Mouse (Mus musculus): ENCODE data around the gene Gcnt2.
"Not testable (repeated sequence)": the region's sequence is repeated elsewhere in the genome, so short reads cannot be mapped to it uniquely, and the experiment has no call there.

Gene Gcnt2

GRCm38 (mm10) chr13:40868844-40869587 is 9.5 kb downstream of the Gcnt2 start:
- DNase-seq (ENCODE audit: low read depth, low spot score), result no peak

DNA sequence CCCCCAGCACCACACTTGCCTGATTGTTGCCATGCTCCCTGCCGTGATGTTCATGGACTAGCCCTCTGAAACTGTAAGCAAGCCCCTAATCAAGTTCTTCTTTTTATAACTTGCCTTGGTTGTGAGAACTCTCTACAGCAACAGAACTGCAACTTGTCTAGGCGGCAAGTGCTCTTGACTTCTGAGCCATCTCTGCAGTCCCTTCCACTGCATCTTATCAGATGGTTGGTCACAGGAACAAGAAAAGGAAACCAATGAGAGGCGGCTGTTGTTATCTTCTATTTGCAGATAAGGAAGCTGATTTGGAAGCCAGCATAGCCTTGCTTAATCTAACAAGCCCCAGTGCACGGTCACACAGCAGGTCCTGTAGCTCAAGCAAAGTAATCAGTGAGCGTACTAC is 14.5 kb downstream of the Gcnt2 start:
- no peak for DNase-seq (ENCODE audit: low read depth, low spot score)

DNA sequence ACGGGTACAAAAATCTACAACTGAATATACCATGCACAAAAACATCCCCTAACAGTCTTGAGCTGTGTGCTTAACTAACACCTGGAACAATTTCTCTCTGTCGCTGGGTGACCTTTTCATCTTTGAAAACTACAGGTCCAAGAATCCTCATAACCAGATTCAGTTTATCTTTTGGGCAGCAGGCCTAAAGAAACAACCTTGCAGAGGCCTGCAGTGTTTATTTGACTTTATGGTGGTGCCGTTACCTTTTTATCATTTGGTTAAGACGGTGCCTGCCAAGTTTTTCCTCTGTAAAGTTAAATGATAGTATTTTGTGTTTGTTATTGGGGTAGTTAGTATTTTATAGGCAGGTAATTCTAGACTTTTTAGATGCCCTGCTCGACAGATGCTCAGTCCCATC is 15.9 kb downstream of the Gcnt2 start:
- no peak for DNase-seq (ENCODE audit: low read depth, low spot score)

- DNase-seq (ENCODE audit: low read depth, low spot score), result no peak
Measured at GRCm38 (mm10) chr13:40877589-40877988, 18.0 kb downstream of the Gcnt2 start.

DNA sequence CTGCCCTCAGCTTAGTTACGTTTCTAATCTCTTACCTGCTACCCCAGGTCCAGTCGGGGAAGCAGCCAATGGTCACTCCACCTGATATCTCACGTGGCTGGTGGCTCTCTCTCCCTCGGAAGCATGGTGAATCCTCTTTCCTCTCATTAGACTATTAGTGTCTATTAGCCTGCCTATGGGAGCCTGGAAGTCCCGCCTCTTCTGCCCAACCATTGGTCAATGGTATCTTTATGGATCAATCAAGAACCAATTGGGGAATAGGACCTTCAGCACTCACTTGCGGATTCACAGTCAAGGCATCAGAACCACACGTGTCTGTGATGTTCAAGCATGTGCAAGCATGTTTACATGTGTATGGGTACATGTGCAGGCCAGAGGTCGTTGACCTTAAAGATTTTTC is 21.0 kb downstream of the Gcnt2 start:
- DNase-seq (ENCODE audit: low read depth, low spot score), result no peak

- no peak for DNase-seq (ENCODE audit: low read depth, low spot score)
Measured at GRCm38 (mm10) chr13:40882606-40883005, 23.1 kb downstream of the Gcnt2 start.

DNA sequence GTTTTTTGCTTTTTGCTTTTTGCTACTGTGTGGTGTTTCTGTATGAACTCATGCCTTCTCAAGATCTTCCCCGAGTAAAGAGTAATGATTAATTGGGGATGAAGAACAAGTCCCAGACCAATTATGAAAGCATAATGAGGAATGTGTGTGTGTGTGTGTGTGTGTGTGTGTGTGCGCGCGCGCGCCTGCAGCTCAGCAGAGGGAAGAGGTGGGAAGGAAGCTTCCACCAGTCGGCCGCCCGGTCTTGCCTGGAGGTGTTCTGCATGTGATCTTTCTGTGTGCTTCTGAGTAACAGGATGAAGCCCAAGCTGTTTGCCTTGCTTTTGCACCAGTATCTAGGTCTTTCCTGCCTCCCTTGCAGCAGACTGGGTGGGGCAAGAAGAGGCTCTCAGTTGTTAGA is 24.3 kb downstream of the Gcnt2 start:
- DNase-seq (ENCODE audit: low read depth, low spot score), result no peak

GRCm38 (mm10) chr13:40884878-40885277 is 25.3 kb downstream of the Gcnt2 start:
- DNase-seq (ENCODE audit: low read depth, low spot score), result no peak

DNA sequence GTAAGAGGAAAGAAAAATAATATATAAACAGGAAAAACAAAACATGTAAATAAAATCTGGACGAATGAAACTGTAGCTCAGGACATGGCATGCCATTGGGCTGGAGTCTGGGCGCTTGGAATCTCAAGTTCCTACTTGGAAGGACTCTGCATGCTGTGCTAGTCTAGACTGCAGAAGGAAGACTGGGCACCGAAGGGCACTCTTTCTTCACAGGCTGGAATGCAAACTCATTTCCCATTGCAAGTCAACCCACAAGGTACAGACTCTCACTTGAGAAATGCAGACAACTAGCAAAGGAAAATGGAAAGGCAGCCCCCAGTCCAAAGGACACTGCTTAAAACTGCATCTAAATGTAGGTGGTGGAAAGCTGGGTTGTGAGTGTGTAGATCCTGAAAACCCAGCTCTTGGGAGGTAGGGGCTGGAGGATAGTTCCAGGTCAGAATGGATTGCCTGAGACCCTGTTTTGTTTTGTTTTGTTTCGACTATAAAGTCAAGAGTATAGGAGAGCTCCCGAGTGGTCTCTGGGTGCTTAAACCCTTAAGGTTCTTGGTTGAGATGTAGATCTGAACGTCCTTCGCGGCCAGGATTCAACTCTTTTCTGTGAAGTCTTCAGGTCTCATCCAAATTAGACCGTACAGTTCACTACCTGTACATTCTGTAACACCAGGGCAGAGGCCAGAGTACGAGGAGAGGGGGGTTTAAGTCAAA is 26.5 kb downstream of the Gcnt2 start:
- no peak for DNase-seq (ENCODE audit: low read depth, low spot score)

DNA sequence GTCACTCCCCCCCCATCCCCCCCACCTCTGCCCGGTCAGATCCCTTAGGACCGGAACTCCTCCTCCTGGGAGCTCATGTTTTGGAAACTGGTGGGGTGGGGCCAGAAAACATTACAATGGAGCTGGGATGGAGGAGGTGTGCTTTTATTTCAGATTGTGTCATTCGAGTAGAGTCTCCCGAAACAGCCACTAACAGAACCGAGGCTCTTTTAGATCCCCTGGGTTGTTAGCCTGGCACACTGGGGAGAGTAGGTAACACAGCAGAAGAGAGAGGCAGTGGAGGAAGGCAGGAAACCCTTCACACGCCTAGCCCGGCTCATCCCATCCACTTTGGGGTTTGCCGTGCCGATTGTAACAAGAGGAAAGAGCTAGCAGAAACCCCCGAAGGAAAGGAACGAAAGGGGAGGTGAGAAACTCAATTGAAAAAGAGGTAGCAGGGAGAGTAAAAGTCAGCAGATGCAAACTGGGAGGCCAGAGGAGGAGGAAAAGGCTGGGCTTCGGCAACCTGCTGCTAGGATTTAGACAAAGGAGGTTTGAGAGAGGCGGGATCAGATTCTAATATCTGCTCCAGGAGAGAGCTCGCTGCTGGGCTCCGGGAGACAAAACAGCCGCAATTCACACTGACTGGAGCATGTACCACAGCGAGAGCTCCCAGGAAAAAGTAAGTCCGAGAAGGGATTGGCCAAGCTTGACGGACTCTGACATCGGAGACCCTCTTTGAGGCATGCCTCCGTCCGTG is 27.3 kb downstream of the Gcnt2 start:
- DNase-seq (ENCODE audit: low read depth, low spot score), result no peak

GRCm38 (mm10) chr13:40890595-40890994 is 31.0 kb downstream of the Gcnt2 start:
- no peak for DNase-seq (ENCODE audit: low read depth, low spot score)

GRCm38 (mm10) chr13:40891369-40891768 is 31.8 kb downstream of the Gcnt2 start:
- not testable (repeated sequence) for DNase-seq (ENCODE audit: low read depth, low spot score)

- no peak for DNase-seq (ENCODE audit: low read depth, low spot score)
Measured at GRCm38 (mm10) chr13:40892043-40892442, 32.5 kb downstream of the Gcnt2 start.

DNA sequence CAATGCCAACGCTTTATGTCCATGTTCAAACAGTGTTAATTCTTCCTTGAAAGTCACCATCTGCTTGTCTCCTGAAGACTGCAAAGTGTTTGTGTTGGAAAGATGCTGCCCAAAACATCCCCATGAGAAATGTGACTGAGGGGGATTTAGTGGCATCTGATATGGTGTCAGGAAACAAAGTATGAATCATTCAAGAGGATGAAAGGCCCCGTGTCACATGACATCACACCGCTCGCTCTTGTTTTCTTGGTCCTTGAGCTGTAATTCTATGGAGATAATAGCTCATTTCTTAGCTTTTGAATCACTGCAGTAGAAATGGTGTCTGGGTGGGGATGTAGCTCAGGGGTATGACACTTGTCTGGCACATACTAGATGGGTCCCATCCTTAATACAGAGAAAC is 33.0 kb downstream of the Gcnt2 start:
- DNase-seq (ENCODE audit: low read depth, low spot score), result no peak

DNA sequence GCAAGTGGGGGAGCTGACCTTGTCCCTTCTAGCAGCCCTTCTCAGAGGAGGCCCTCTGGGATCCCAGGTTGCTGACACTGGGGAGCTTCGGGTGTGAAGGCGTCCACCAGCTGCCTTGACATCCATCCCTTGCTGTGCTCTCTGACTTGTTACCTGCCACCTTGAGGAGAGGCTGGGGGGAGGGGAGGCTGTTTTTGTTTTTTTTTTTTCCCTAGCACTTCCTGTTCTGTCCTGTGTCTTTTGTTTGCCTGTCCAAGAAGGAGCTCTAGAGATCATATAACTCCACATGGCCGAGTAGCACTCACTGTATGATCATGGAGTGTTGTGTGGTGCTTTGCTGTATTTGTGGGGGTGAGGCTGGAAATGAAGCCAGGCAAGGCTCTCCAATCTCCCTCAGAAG is 34.0 kb downstream of the Gcnt2 start:
- no peak for DNase-seq (ENCODE audit: low read depth, low spot score)

- DNase-seq (ENCODE audit: low read depth, low spot score), result not testable (repeated sequence)
Measured at GRCm38 (mm10) chr13:40898049-40898690, 38.6 kb downstream of the Gcnt2 start.

- no peak for DNase-seq (ENCODE audit: low read depth, low spot score)
Measured at GRCm38 (mm10) chr13:40898698-40899097, 39.1 kb downstream of the Gcnt2 start.

- DNase-seq (ENCODE audit: low read depth, low spot score), result no peak
Measured at GRCm38 (mm10) chr13:40899349-40899993, 39.9 kb downstream of the Gcnt2 start.

GRCm38 (mm10) chr13:40899994-40900970 is 40.7 kb downstream of the Gcnt2 start:
- DNase-seq (ENCODE audit: low read depth, low spot score), result no peak

- DNase-seq (ENCODE audit: low read depth, low spot score), result no peak
Measured at GRCm38 (mm10) chr13:40901263-40901662, 41.7 kb downstream of the Gcnt2 start.

Measured in retina, adult 2 months (tissue).